Mouse (Mus musculus) G1E (cell line): ENCODE results near the gene Mrpl48. TPM values are rescaled to one million over a fixed set of nuclear protein-coding genes. Genes with fewer than 3 reads are reported as not detected.
A peak's percentile ranks its signal among the peaks of the same experiment; 100 is the strongest.

Experiments
- ATAC-seq: 2 replicates; pipeline ENCODE4 v1.8.0; 2016; ENCODE audit warnings: mild to moderate bottlenecking; ENCODE audit not compliant: insufficient number of reproducible peaks, poor library complexity, low FRiP score, severe bottlenecking; ENCODE audit errors: extremely low read depth
- DNase-seq: peaks from one replicate; pipeline ENCODE4 v3.0.0; 2012; ENCODE audit warnings: low spot score
- H3K27me3 ChIP-seq: 2 replicates; pipeline ENCODE4 v1.6.1; 2012; ENCODE audit warnings: mild to moderate bottlenecking, low read length, inconsistent platforms; ENCODE audit not compliant: insufficient read depth
- H3K36me3 ChIP-seq: replicated peaks from 2 replicates; pipeline ENCODE3; 2012; ENCODE audit warnings: mild to moderate bottlenecking, inconsistent platforms
- H3K4me1 ChIP-seq: 2 replicates; pipeline ENCODE4 v1.6.1; 2012; ENCODE audit warnings: low read depth, low read length, inconsistent platforms, mixed read lengths; ENCODE audit not compliant: insufficient read depth
- H3K4me3 ChIP-seq: 2 replicates; pipeline ENCODE4 v1.5.1; 2012; ENCODE audit warnings: low read depth, mild to moderate bottlenecking, inconsistent platforms, low read length, moderate library complexity, mixed read lengths
- H3K9me3 ChIP-seq: replicated peaks from 2 replicates; pipeline ENCODE4 v1.6.1; 2012; ENCODE audit warnings: inconsistent platforms
- CTCF ChIP-seq: IDR thresholded peaks from 2 replicates; pipeline ENCODE4 v1.5.1; 2012; ENCODE audit warnings: low read depth, low read length, inconsistent platforms, mixed read lengths
- GATA1 ChIP-seq: IDR thresholded peaks from 2 replicates; pipeline ENCODE4 v1.6.1; 2012; ENCODE audit warnings: borderline replicate concordance, low read length, inconsistent platforms, mixed read lengths
- GATA2 ChIP-seq: IDR thresholded peaks from 2 replicates; pipeline ENCODE4 v1.6.1; 2012; ENCODE audit warnings: low read depth, low read length, inconsistent platforms, borderline replicate concordance
- POLR2AphosphoS5 ChIP-seq: IDR thresholded peaks from 2 replicates; pipeline ENCODE4 v1.6.1; 2012; ENCODE audit warnings: low read depth, low read length, inconsistent platforms; ENCODE audit not compliant: insufficient replicate concordance
- TAL1 ChIP-seq: conservative IDR thresholded peaks from 2 replicates; pipeline ENCODE4 v1.6.1; 2012; ENCODE audit warnings: low read depth, low read length, inconsistent platforms, mixed read lengths
- polyA plus RNA-seq: library from polyadenylated mRNA; stranded (reverse); fragments of >175 nt; gene quantifications from 2 replicates; pipeline ENCODE4 v1.2.3, GENCODE M21; 2012
- total RNA-seq, 2 experiments: library from RNA; stranded (forward) in 1 of 2; stranded (reverse) in 1 of 2; fragments of 200-1000 nt in 1 of 2; fragments of >200 nt in 1 of 2; fragmentation: Nextera tagmentation in 1 of 2; gene quantifications; 2 replicates each; pipeline ENCODE4 v1.2.3; 2014 to 2017

The Mrpl48 gene
- total RNA-seq (2014; fragmentation: Nextera tagmentation): 19.4 and 21.4 TPM in 2 replicates
- total RNA-seq (2017): 41.9 and 46.0 TPM in 2 replicates
- 1.3 and 1.7 TPM in 2 replicates for polyA plus RNA-seq

DNA sequence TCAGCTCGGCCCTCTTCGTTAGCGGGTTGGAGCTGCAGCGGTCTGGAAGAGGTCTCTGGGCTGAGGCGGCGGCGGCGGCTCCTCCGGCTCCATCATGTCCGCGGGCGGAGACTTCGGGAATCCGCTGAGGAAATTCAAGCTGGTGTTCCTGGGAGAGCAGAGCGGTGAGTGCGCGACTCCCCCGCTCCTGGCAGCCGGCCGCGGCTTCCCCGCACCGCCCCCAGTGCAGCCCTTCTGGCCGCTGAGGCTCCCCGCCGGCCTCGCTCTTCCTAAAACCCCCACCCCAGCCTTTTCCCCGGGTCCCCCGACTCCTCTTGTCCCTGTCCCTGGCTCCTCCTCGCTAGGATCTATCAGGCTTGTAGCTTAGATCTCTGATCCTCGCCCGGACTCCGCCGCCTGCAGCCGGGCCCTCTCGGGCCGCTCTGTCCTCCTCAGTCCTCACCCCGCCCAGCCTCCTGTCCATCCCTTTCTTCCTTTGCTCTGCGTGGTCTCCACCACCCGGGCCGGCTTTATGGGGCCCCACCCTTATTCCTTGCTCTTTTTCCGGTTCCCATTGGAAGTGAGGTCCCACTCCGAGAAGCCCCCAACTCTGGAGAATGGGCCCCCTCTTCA lies at the start of gene Mrpl48:
Mrpl48 (minus strand) TSS at position 172 of the 612 bp plus-strand sequence.
- H3K27me3 ChIP-seq: no peaks in the 10 kb centered on the region; the same call in 1 of the 2 replicates
- peak; percentile 34 for DNase-seq
- TF ChIP-seq POLR2AphosphoS5 (no peak), CTCF (no peak), GATA2 (no peak), TAL1 (no peak), GATA1 (no peak)
- peaks cover 5% of the 10 kb centered on the region for H3K36me3 ChIP-seq
- H3K4me3 ChIP-seq: peak within 1 kb of the TSS; percentile 98
- H3K4me1 ChIP-seq: peaks cover 24% of the 10 kb centered on the region
- no peaks in the 10 kb centered on the region for H3K9me3 ChIP-seq
- ATAC-seq: no peak

DNA sequence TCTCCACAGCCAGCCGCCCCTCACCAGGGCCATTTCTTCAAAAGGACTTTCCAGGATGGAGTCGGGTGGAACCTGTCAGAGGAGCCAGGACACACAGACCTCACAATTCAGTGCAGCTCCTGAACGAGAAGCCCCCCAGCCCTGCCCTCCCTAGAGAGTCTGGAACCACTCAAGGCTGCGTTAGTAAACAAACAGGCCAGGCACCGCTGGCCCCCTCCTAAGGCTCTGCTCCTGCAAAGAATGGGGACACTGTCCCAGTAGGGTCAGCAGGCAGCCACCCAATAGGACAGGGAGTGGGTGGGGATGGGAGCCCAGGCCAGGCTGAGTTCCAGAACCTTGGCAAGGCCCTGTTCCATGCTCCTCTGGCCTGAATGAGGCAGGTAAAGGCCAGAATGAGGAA lies 48.6 kb upstream of the Mrpl48 start:
- Histone ChIP-seq H3K4me1 (peaks cover 4% of the 10 kb centered on the region; the same call in 1 of the 2 replicates), H3K27me3 (peaks cover 49% of the 10 kb centered on the region), H3K9me3 (no peaks in the 10 kb centered on the region), H3K36me3 (no peaks in the 10 kb centered on the region), H3K4me3 (no peak overlapping the region)
- DNase-seq (no peak), ATAC-seq (no peak)
- TF ChIP-seq GATA2: no peak
- TF ChIP-seq CTCF: no peak
- TF ChIP-seq GATA1: no peak
- TF ChIP-seq POLR2AphosphoS5: no peak
- TF ChIP-seq TAL1: no peak

DNA sequence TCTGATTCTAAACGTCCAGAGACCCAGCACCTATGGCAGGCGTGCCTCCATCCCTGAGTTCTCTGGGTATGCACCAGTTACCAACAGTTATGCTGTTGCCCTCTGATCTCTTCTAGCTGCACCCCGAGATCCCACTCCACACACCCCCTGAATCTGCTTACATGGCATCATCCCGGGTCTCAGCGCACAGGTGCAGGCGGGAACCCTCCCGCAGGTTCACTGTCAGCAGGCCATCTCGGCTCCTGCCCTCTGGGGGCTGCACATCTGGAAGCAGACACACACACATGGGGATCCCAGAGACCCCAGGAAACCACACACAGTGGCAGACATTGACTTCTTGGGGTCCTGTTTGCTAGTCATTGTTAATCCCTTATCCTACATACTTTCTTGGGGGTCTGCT lies 46.3 kb upstream of the Mrpl48 start:
- peaks cover 40% of the 10 kb centered on the region for H3K27me3 ChIP-seq
- H3K9me3 ChIP-seq: no peaks in the 10 kb centered on the region
- peaks cover 11% of the 10 kb centered on the region; the same call in 1 of the 2 replicates for H3K4me1 ChIP-seq
- H3K36me3 ChIP-seq: peaks cover 13% of the 10 kb centered on the region
- no peak overlapping the region for H3K4me3 ChIP-seq
- TF ChIP-seq CTCF: no peak
- no peak for TF ChIP-seq POLR2AphosphoS5
- TF ChIP-seq TAL1: no peak
- no peak for TF ChIP-seq GATA1
- TF ChIP-seq GATA2: no peak
- DNase-seq (no peak), ATAC-seq (no peak)

DNA sequence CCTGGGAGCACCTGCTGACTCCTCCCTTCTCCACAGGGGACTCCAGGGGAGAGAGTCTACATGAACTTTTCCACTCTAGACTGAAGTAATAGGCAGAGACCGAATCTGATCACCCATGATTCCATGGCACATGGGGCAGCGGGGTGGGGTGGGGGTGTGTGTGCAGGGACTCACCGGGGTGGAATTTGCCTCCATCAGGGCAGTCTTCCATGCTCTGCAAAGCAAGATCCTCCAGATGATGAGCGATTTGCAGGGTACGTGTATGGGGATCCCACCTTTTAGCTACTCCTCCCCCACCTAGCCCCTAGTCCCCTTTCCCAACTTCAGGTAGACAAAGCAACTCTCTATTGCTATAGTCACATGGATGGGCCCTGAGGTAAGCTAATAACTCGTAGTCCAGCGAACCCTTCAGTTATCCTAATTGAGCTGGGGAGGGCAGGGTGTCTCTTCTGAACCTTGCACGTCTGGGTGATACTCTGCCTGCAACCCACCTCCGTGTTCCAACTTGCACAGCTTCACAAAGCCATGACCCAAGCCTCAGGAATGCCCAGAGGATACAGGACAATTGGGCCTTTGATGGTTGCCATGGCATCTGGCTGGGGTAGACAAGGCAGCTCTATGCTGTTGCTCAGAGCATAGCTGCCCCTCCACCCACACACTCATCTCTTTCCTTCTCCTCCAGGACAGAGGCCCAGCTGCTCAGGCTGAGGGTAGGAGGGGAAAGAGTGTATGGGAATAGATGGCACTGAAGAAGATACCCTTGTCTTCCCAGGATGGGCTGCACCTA lies 45.6 kb upstream of the Mrpl48 start:
- peaks cover 34% of the 10 kb centered on the region for H3K27me3 ChIP-seq
- H3K4me1 ChIP-seq: peaks cover 11% of the 10 kb centered on the region; the same call in 1 of the 2 replicates
- ATAC-seq (no peak), DNase-seq (no peak)
- TF ChIP-seq POLR2AphosphoS5: no peak
- TF ChIP-seq TAL1: no peak
- TF ChIP-seq CTCF: no peak
- no peak for TF ChIP-seq GATA2
- no peak for TF ChIP-seq GATA1
- peaks cover 21% of the 10 kb centered on the region for H3K36me3 ChIP-seq
- no peak overlapping the region for H3K4me3 ChIP-seq
- no peaks in the 10 kb centered on the region for H3K9me3 ChIP-seq

DNA sequence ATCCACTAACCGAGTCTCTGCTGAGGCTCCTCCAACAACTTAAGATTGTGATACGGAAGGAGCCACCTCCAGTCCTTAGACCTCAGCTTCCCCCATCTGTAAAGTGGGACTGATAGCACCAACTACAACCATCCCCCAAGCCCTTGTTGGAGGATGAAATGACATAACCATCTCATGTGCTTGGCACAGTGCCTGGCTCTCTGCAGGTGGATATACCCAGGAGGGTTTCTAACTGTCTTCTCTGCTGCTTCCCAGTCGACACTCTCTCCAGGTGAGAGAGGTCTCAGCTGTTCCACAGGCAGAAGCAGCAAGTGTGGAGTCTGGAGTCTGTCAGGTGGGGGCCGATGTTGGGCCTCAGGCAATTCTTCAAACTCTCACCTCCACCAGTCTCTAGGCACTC lies 42.9 kb upstream of the Mrpl48 start:
- ATAC-seq: no peak
- H3K4me1 ChIP-seq: peaks cover 11% of the 10 kb centered on the region; the same call in 1 of the 2 replicates
- peaks cover 45% of the 10 kb centered on the region for H3K36me3 ChIP-seq
- peaks cover 16% of the 10 kb centered on the region for H3K27me3 ChIP-seq
- DNase-seq: no peak
- H3K9me3 ChIP-seq: no peaks in the 10 kb centered on the region
- H3K4me3 ChIP-seq: no peak overlapping the region
- TF ChIP-seq GATA1 (no peak), GATA2 (no peak), TAL1 (no peak)

DNA sequence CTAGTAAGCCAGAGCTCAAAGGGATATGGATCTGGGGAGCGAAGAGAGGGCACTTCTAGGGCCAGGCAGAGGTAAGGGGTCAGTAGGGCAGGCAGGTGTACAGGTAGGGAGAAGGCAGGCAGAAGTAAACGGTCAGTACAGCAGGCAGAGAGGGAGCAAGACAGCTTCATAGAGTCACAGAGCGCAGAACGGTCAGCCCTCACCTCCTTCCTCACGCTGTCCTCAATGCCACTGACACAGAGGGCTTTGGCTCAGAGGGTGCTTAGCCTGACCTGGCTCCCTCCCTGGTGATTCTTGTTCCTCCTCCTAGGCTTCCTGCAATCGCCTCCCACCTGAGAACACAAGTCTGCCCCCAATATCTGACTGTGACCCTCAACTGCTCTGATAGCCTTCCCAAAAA lies 42.3 kb upstream of the Mrpl48 start:
- TF ChIP-seq TAL1: no peak
- TF ChIP-seq POLR2AphosphoS5: no peak
- no peak for TF ChIP-seq GATA1
- no peak for TF ChIP-seq GATA2
- TF ChIP-seq CTCF: no peak
- no peak overlapping the region for H3K4me3 ChIP-seq
- H3K4me1 ChIP-seq: peaks cover 11% of the 10 kb centered on the region; the same call in 1 of the 2 replicates
- H3K36me3 ChIP-seq: peaks cover 50% of the 10 kb centered on the region
- H3K9me3 ChIP-seq: no peaks in the 10 kb centered on the region
- no peak for DNase-seq
- ATAC-seq: no peak
- peaks cover 12% of the 10 kb centered on the region for H3K27me3 ChIP-seq
